Comparison of ENCODE assay signal across 9 mouse cellular contexts in genomic region chr1:176877756-176878155, GRCm38 (mm10).
DNase-seq lines count a peak whose midpoint lies in the region; ATAC-seq and TF ChIP-seq lines count a peak whose summit lies in the region.
"Had no signal": no experiment of that assay in that cellular context is flagged by ENCODE, and none has a peak within 500 bp of the region (broad histone marks: within the 10 kb centered on the region; RNA-seq: fewer than 3 reads in every experiment).

No protein-coding gene starts in this region.

- H3K36me3 ChIP-seq in kidney, adult 2 months (ENCODE audit: control insufficient read depth, insufficient read depth, low read length): no peaks in the 10 kb centered on the region
- no peaks in the 10 kb centered on the region for H3K36me3 ChIP-seq in kidney, embryonic 16.5 days (ENCODE audit: insufficient read depth, low read length)
- H3K36me3 ChIP-seq in intestine, embryonic 16.5 days (ENCODE audit: control insufficient read depth, insufficient read depth, low read length): no peaks in the 10 kb centered on the region
- H3K36me3 ChIP-seq: embryonic facial prominence, embryonic 12.5 days; liver, embryonic 15.5 days had no signal

- ATAC-seq in kidney, embryonic 16.5 days (ENCODE audit: low FRiP score, low TSS enrichment): no peak
- peak; percentile 89 for ATAC-seq in CD4-positive, CD25-positive, alpha-beta regulatory T cell, adult 4 months
- ATAC-seq in intestine, embryonic 16.5 days: 0 out of 2 replicates have a peak, but pooled peaks have one; percentile 23

- peak; percentile 60 for DNase-seq in kidney, adult 2 months
- DNase-seq in 3134 (ENCODE audit: extremely low read depth, insufficient read length, low spot score): peak; percentile 42
- peak; percentile 50 for DNase-seq in cerebellum, adult 9-11 months
- peak; percentile 77 for DNase-seq in retina, postnatal 1 day

- no peaks in the 10 kb centered on the region for H3K27me3 ChIP-seq in kidney, adult 2 months (replicated peaks; ENCODE audit: control insufficient read depth, insufficient read depth, low read length)
- no peaks in the 10 kb centered on the region for H3K27me3 ChIP-seq in kidney, embryonic 16.5 days (ENCODE audit: insufficient read depth, low read length)
- no peaks in the 10 kb centered on the region for H3K27me3 ChIP-seq in intestine, embryonic 16.5 days (replicated peaks; ENCODE audit: control insufficient read depth, insufficient read depth, low read length)
- H3K27me3 ChIP-seq: embryonic facial prominence, embryonic 12.5 days; liver, embryonic 15.5 days had no signal

- no peak for TF ChIP-seq POLR2A in kidney, adult 2 months (IDR thresholded peaks at IDR 0.05; ENCODE audit: low read depth, low read length)

- no peak overlapping the region for H3K9ac ChIP-seq in kidney, embryonic 16.5 days (replicated peaks; ENCODE audit: low read length)
- no peak overlapping the region for H3K9ac ChIP-seq in intestine, embryonic 16.5 days (ENCODE audit: low read depth, low read length)
- H3K9ac ChIP-seq: embryonic facial prominence, embryonic 12.5 days; liver, embryonic 15.5 days had no signal

- H3K27ac ChIP-seq in kidney, adult 2 months (ENCODE audit: insufficient read depth, low read depth, low read length): no peak overlapping the region
- H3K27ac ChIP-seq in kidney, embryonic 16.5 days (ENCODE audit: low read length): no peak overlapping the region
- no peak overlapping the region for H3K27ac ChIP-seq in intestine, embryonic 16.5 days (ENCODE audit: low read length)
- H3K27ac ChIP-seq: embryonic facial prominence, embryonic 12.5 days; liver, embryonic 15.5 days had no signal

- H3K4me1 ChIP-seq in kidney, adult 2 months (ENCODE audit: control insufficient read depth, insufficient read depth, low read length): no peaks in the 10 kb centered on the region
- H3K4me1 ChIP-seq in kidney, embryonic 16.5 days (ENCODE audit: insufficient read depth, low read length): no peaks in the 10 kb centered on the region
- H3K4me1 ChIP-seq in intestine, embryonic 16.5 days (ENCODE audit: control insufficient read depth, insufficient read depth, low read length): no peaks in the 10 kb centered on the region
- H3K4me1 ChIP-seq: liver, embryonic 15.5 days had no signal

- no peaks in the 10 kb centered on the region for H3K9me3 ChIP-seq in kidney, embryonic 16.5 days (ENCODE audit: low read length)
- no peaks in the 10 kb centered on the region for H3K9me3 ChIP-seq in intestine, embryonic 16.5 days (ENCODE audit: control insufficient read depth, low read length)
- H3K9me3 ChIP-seq: embryonic facial prominence, embryonic 12.5 days; liver, embryonic 15.5 days had no signal

- no peak for TF ChIP-seq CTCF in kidney, adult 2 months (conservative IDR thresholded peaks at IDR 0.05; ENCODE audit: insufficient read depth, insufficient read length, low read depth, low read length)

- no peak overlapping the region for H3K4me3 ChIP-seq in kidney, adult 2 months (ENCODE audit: insufficient read depth, low read depth, low read length)
- no peak overlapping the region for H3K4me3 ChIP-seq in kidney, embryonic 16.5 days (ENCODE audit: low read length)
- no peak overlapping the region for H3K4me3 ChIP-seq in intestine, embryonic 16.5 days (ENCODE audit: low read length)
- H3K4me3 ChIP-seq: embryonic facial prominence, embryonic 12.5 days; liver, embryonic 15.5 days had no signal

- no peak overlapping the region for H3K4me2 ChIP-seq in kidney, embryonic 16.5 days (replicated peaks; ENCODE audit: low read depth, low read length)
- H3K4me2 ChIP-seq in intestine, embryonic 16.5 days (ENCODE audit: low read depth, low read length): no peak overlapping the region
- H3K4me2 ChIP-seq: embryonic facial prominence, embryonic 12.5 days; liver, embryonic 15.5 days had no signal

- WGBS in kidney, adult 2 months: 39% methylated on average over 3 of the region's 3 CpGs
- 36% methylated on average over 3 of the region's 3 CpGs for WGBS in kidney, embryonic 16.5 days
- 32% methylated on average over 3 of the region's 3 CpGs for WGBS in intestine, embryonic 16.5 days
